Mouse (Mus musculus): ENCODE data around the gene Spty2d1. TPM values are rescaled to one million over a fixed set of nuclear protein-coding genes. Genes with fewer than 3 reads are reported as not detected.

Gene Spty2d1
- total and polyA plus RNA-seq, 2 experiments from 2014 or later: 4.7 to 8.8 TPM

GRCm38 (mm10) chr7:47007818-47008167, 418 bp downstream of the Spty2d1 start:
- Histone ChIP-seq H3K27me3 (ENCODE audit: insufficient read depth, low read length) (no peaks in the 10 kb centered on the region), H3K9me3 (ENCODE audit: low read length) (no peaks in the 10 kb centered on the region), H3K9ac (replicated peaks; ENCODE audit: low read length, poor library complexity, severe bottlenecking) (peak overlapping the region; percentile 68), H3K4me3 (ENCODE audit: low read depth, low read length) (peak overlapping the region; percentile 69), H3K4me1 (ENCODE audit: insufficient read depth, low read length) (peaks cover 7% of the 10 kb centered on the region), H3K27ac (ENCODE audit: low read depth, low read length) (peak overlapping the region; percentile 84), H3K36me3 (ENCODE audit: insufficient read depth, low read length) (no peaks in the 10 kb centered on the region), H3K4me2 (ENCODE audit: low read depth, low read length, poor library complexity, severe bottlenecking) (peak overlapping the region; percentile 73)
- TF ChIP-seq CTCF (IDR thresholded peaks at IDR 0.05): peak; percentile 63
- DNase-seq (ENCODE audit: low spot score) (peak; percentile 81), ATAC-seq (ENCODE audit: low FRiP score) (peak; percentile 76)
- WGBS: under 1% methylated on average over 25 of the region's 25 CpGs

GRCm38 (mm10) chr7:47007109-47007780, 966 bp downstream of the Spty2d1 start:
- 19% methylated on average over 21 of the region's 21 CpGs for WGBS
- H3K27ac ChIP-seq (ENCODE audit: low read depth, low read length): peak overlapping the region; percentile 84
- no peaks in the 10 kb centered on the region for H3K27me3 ChIP-seq (ENCODE audit: insufficient read depth, low read length)
- H3K4me3 ChIP-seq (ENCODE audit: low read depth, low read length): peak overlapping the region; percentile 69
- ATAC-seq (ENCODE audit: low FRiP score): no peak
- no peaks in the 10 kb centered on the region for H3K36me3 ChIP-seq (ENCODE audit: insufficient read depth, low read length)
- TF ChIP-seq CTCF (IDR thresholded peaks at IDR 0.05): no peak
- H3K4me2 ChIP-seq (ENCODE audit: low read depth, low read length, poor library complexity, severe bottlenecking): peak overlapping the region; percentile 73
- H3K9me3 ChIP-seq (ENCODE audit: low read length): no peaks in the 10 kb centered on the region
- H3K9ac ChIP-seq (replicated peaks; ENCODE audit: low read length, poor library complexity, severe bottlenecking): peak overlapping the region; percentile 68
- H3K4me1 ChIP-seq (ENCODE audit: insufficient read depth, low read length): peaks cover 7% of the 10 kb centered on the region
- no peak for DNase-seq (ENCODE audit: low spot score)

GRCm38 (mm10) chr7:47003411-47004115, 4.6 kb downstream of the Spty2d1 start:
- no peaks in the 10 kb centered on the region for H3K9me3 ChIP-seq (ENCODE audit: low read length)
- DNase-seq (ENCODE audit: low spot score) (peak; percentile 43), ATAC-seq (ENCODE audit: low FRiP score) (no peak)
- H3K4me3 ChIP-seq (ENCODE audit: low read depth, low read length): no peak overlapping the region
- no peaks in the 10 kb centered on the region for H3K27me3 ChIP-seq (ENCODE audit: insufficient read depth, low read length)
- no peak for TF ChIP-seq CTCF (IDR thresholded peaks at IDR 0.05)
- 21% methylated on average over 3 of the region's 3 CpGs for WGBS
- H3K36me3 ChIP-seq (ENCODE audit: insufficient read depth, low read length): 0 out of 2 replicates have a peak, but pooled peaks cover 4% of the 10 kb centered on the region
- no peak overlapping the region for H3K9ac ChIP-seq (replicated peaks; ENCODE audit: low read length, poor library complexity, severe bottlenecking)
- no peak overlapping the region for H3K27ac ChIP-seq (ENCODE audit: low read depth, low read length)
- H3K4me2 ChIP-seq (ENCODE audit: low read depth, low read length, poor library complexity, severe bottlenecking): no peak overlapping the region
- H3K4me1 ChIP-seq (ENCODE audit: insufficient read depth, low read length): peaks cover 7% of the 10 kb centered on the region; the same call in 1 of the 2 replicates

- WGBS: 51% methylated on average over 4 of the region's 4 CpGs
- Histone ChIP-seq H3K4me2 (ENCODE audit: low read depth, low read length, poor library complexity, severe bottlenecking) (no peak overlapping the region), H3K4me1 (ENCODE audit: insufficient read depth, low read length) (peaks cover 4% of the 10 kb centered on the region; the same call in 1 of the 2 replicates), H3K27ac (ENCODE audit: low read depth, low read length) (no peak overlapping the region), H3K9ac (replicated peaks; ENCODE audit: low read length, poor library complexity, severe bottlenecking) (no peak overlapping the region), H3K27me3 (ENCODE audit: insufficient read depth, low read length) (no peaks in the 10 kb centered on the region), H3K4me3 (ENCODE audit: low read depth, low read length) (no peak overlapping the region), H3K9me3 (ENCODE audit: low read length) (no peaks in the 10 kb centered on the region), H3K36me3 (ENCODE audit: insufficient read depth, low read length) (peaks cover 19% of the 10 kb centered on the region)
- no peak for DNase-seq (ENCODE audit: low spot score)
- ATAC-seq (ENCODE audit: low FRiP score): no peak
- TF ChIP-seq CTCF (IDR thresholded peaks at IDR 0.05): no peak
Observed at GRCm38 (mm10) chr7:47001900-47002275, 6.3 kb downstream of the Spty2d1 start.

- TF ChIP-seq CTCF (IDR thresholded peaks at IDR 0.05): no peak
- peaks cover 2% of the 10 kb centered on the region; the same call in 1 of the 2 replicates for H3K4me1 ChIP-seq (ENCODE audit: insufficient read depth, low read length)
Observed at GRCm38 (mm10) chr7:47001125-47001899, 6.9 kb downstream of the Spty2d1 start.

More at GRCm38 (mm10) chr7:47001125-47001899, 6.9 kb downstream of the Spty2d1 start:
- H3K36me3 ChIP-seq (ENCODE audit: insufficient read depth, low read length): peaks cover 19% of the 10 kb centered on the region
- WGBS: 84% methylated on average over 5 of the region's 5 CpGs
- H3K27ac ChIP-seq (ENCODE audit: low read depth, low read length): no peak overlapping the region
- H3K9ac ChIP-seq (replicated peaks; ENCODE audit: low read length, poor library complexity, severe bottlenecking): no peak overlapping the region
- ATAC-seq (ENCODE audit: low FRiP score): no peak
- no peaks in the 10 kb centered on the region for H3K27me3 ChIP-seq (ENCODE audit: insufficient read depth, low read length)
- no peak overlapping the region for H3K4me3 ChIP-seq (ENCODE audit: low read depth, low read length)
- no peak for DNase-seq (ENCODE audit: low spot score)
- H3K4me2 ChIP-seq (ENCODE audit: low read depth, low read length, poor library complexity, severe bottlenecking): no peak overlapping the region
- no peaks in the 10 kb centered on the region for H3K9me3 ChIP-seq (ENCODE audit: low read length)

Data from midbrain, postnatal 0 days (tissue).